Mouse (Mus musculus) heart, adult 2 months (tissue): ENCODE data around the gene Man1c1. TPM values are rescaled to one million over a fixed set of nuclear protein-coding genes. Genes with fewer than 3 reads are reported as not detected.

Experiments
- DNase-seq, 2 experiments: peaks; one replicate each; pipeline ENCODE4 v3.0.0; 2021
- H3K27ac ChIP-seq: fragments of 200-600 bp; 2 replicates; pipeline ENCODE4 v1.8.1; 2022
- H3K27me3 ChIP-seq: fragments of 200-500 bp; 2 replicates; pipeline ENCODE4 v1.6.1; 2012; ENCODE audit warnings: mild to moderate bottlenecking, low read length, inconsistent platforms, mixed read lengths; ENCODE audit not compliant: control insufficient read depth, insufficient read depth
- H3K36me3 ChIP-seq: fragments of 200-500 bp; 2 replicates; pipeline ENCODE4 v1.6.1; 2012; ENCODE audit warnings: low read length, inconsistent platforms; ENCODE audit not compliant: control insufficient read depth, insufficient read depth
- H3K4me1 ChIP-seq: fragments of 200-500 bp; 2 replicates; pipeline ENCODE4 v1.6.1; 2011; ENCODE audit warnings: low read length; ENCODE audit not compliant: control insufficient read depth, insufficient read depth
- H3K4me3 ChIP-seq: fragments of 200-600 bp; 2 replicates; pipeline ENCODE4 v1.8.1; 2022
- H3K79me2 ChIP-seq: fragments of 200-500 bp; replicated peaks from 2 replicates; pipeline ENCODE4 v1.6.1; 2012; ENCODE audit warnings: mild to moderate bottlenecking, inconsistent platforms, low read length, moderate library complexity, mixed read lengths; ENCODE audit not compliant: control insufficient read depth, insufficient read depth
- H3K9ac ChIP-seq: fragments of 200-500 bp; 2 replicates; pipeline ENCODE4 v1.6.1; 2012; ENCODE audit warnings: low read depth, mild to moderate bottlenecking, control low read depth, inconsistent platforms, low read length, mixed read lengths
- CTCF ChIP-seq: fragments of 200-600 bp; IDR thresholded peaks from 2 replicates; pipeline ENCODE4 v1.8.1; 2022; ENCODE audit warnings: antibody characterized with exemption, mild to moderate bottlenecking, moderate library complexity
- EP300 ChIP-seq: fragments of 200-500 bp; IDR thresholded peaks from 2 replicates; pipeline ENCODE4 v1.6.1; 2011; ENCODE audit warnings: low read depth, low read length, control low read depth; ENCODE audit not compliant: insufficient read depth
- POLR2A ChIP-seq: fragments of 200-500 bp; IDR thresholded peaks from 2 replicates; pipeline ENCODE4 v1.6.1; 2011; ENCODE audit warnings: mild to moderate bottlenecking, low read depth, low read length, control low read depth; ENCODE audit not compliant: insufficient read depth
- WGBS: fragments of 180-500 bp; shearing (Covaris S2); methylation state at CpG from one replicate; pipeline ENCODE4 v1.1.7; 2018; 5-methylcytosine and 5-hydroxymethylcytosine counted together
- intact Hi-C: fragments of 180-260 bp; cut with DNase I; formaldehyde crosslinking; loops from one replicate; pipeline ENCODE4 v1.15.1; 2025
- polyA plus RNA-seq: library from polyadenylated mRNA; depleted of rRNA; stranded (reverse); fragments of >200 nt; gene quantifications from 2 replicates; pipeline ENCODE4 v1.2.3, GENCODE M21; 2012
- total RNA-seq, 2 experiments: library from RNA; stranded (reverse); gene quantifications; 2 replicates each; pipeline ENCODE4 v1.2.3; 2021

The Man1c1 gene
- total and polyA plus RNA-seq, 3 experiments, result 14.1 to 28.4 (median 24.8) TPM

GRCm38 (mm10) chr4:134578407-134578806 is 125.7 kb downstream of the Man1c1 start:
- Histone ChIP-seq H3K27me3 (no peaks in the 10 kb centered on the region), H3K4me1 (peaks cover 1% of the 10 kb centered on the region; the same call in 1 of the 2 replicates), H3K9ac (no peak overlapping the region), H3K36me3 (no peaks in the 10 kb centered on the region), H3K4me3 (no peak overlapping the region), H3K27ac (no peak overlapping the region), H3K79me2 (no peaks in the 10 kb centered on the region)
- WGBS, result 59% methylated on average over 5 of the region's 5 CpGs
- DNase-seq, result no peak
- intact Hi-C loops, result no loop called here
- TF ChIP-seq POLR2A, result no peak
- TF ChIP-seq CTCF, result no peak
- no peak for TF ChIP-seq EP300

- no peaks in the 10 kb centered on the region for H3K36me3 ChIP-seq
- H3K4me1 ChIP-seq, result peaks cover 1% of the 10 kb centered on the region; the same call in 1 of the 2 replicates
- H3K4me3 ChIP-seq, result no peak overlapping the region
- DNase-seq, result no peak
- no peaks in the 10 kb centered on the region for H3K27me3 ChIP-seq
- no peak overlapping the region for H3K27ac ChIP-seq
- no peak for TF ChIP-seq POLR2A
- no peak for TF ChIP-seq EP300
- TF ChIP-seq CTCF, result no peak
- no peak overlapping the region for H3K9ac ChIP-seq
- no peaks in the 10 kb centered on the region for H3K79me2 ChIP-seq
- intact Hi-C loops, result no loop called here
- 80% methylated on average over 2 of the region's 2 CpGs for WGBS
Observed at GRCm38 (mm10) chr4:134577281-134577680, 126.8 kb downstream of the Man1c1 start.

- Histone ChIP-seq H3K36me3 (no peaks in the 10 kb centered on the region), H3K27ac (no peak overlapping the region), H3K9ac (no peak overlapping the region), H3K79me2 (no peaks in the 10 kb centered on the region), H3K27me3 (no peaks in the 10 kb centered on the region), H3K4me1 (peaks cover 1% of the 10 kb centered on the region; the same call in 1 of the 2 replicates), H3K4me3 (no peak overlapping the region)
- no peak for DNase-seq
- WGBS, result 81% methylated on average over 11 of the region's 11 CpGs
- intact Hi-C loops, result no loop called here
- TF ChIP-seq CTCF, result no peak
- TF ChIP-seq EP300, result no peak
- no peak for TF ChIP-seq POLR2A
Observed at GRCm38 (mm10) chr4:134575486-134575885, 128.6 kb downstream of the Man1c1 start.

- H3K27ac ChIP-seq, result no peak overlapping the region
- no peak overlapping the region for H3K4me3 ChIP-seq
- no peaks in the 10 kb centered on the region for H3K4me1 ChIP-seq
- H3K9ac ChIP-seq, result no peak overlapping the region
- H3K27me3 ChIP-seq, result no peaks in the 10 kb centered on the region
- TF ChIP-seq EP300 (no peak), CTCF (no peak), POLR2A (no peak)
- intact Hi-C loops, result no loop called here
- WGBS, result 86% methylated on average over 24 of the region's 24 CpGs
- no peaks in the 10 kb centered on the region for H3K36me3 ChIP-seq
- no peak for DNase-seq
- no peaks in the 10 kb centered on the region for H3K79me2 ChIP-seq
Observed at GRCm38 (mm10) chr4:134572449-134573300, 131.4 kb downstream of the Man1c1 start.

GRCm38 (mm10) chr4:134570704-134571451 is 133.2 kb downstream of the Man1c1 start:
- no peaks in the 10 kb centered on the region for H3K4me1 ChIP-seq
- intact Hi-C loops, result no loop called here
- no peak overlapping the region for H3K4me3 ChIP-seq
- H3K9ac ChIP-seq, result no peak overlapping the region
- no peak for DNase-seq
- H3K27me3 ChIP-seq, result no peaks in the 10 kb centered on the region
- TF ChIP-seq POLR2A, result no peak
- no peak for TF ChIP-seq EP300
- no peak for TF ChIP-seq CTCF
- 83% methylated on average over 14 of the region's 14 CpGs for WGBS
- no peaks in the 10 kb centered on the region for H3K36me3 ChIP-seq
- no peak overlapping the region for H3K27ac ChIP-seq
- no peaks in the 10 kb centered on the region for H3K79me2 ChIP-seq
